In the genomic region with DNA sequence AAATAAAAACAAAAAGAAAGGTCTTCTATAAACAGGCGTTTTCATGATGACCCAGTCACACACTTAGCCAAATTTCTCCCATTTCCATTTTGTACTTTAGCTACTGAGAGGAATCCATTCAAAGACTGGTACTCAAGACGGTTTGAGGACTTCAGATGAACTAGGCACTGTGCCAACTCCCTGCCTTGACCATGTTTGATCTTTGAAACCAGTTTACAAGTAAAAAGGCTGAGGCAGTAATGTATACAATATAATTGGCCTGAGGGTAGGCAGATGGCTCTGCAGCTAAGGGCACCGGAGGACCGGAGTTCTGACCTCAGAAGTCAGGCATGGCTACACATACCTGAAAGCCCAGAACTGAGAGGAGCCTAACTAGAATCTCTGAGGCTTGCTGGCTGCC, we compare ENCODE assay signal across 9 mouse cellular contexts.
"Had no signal": no experiment of that assay in that cellular context is flagged by ENCODE, and none has a peak within 500 bp of the region (broad histone marks: within the 10 kb centered on the region; RNA-seq: fewer than 3 reads in every experiment).

No protein-coding gene starts in this region.

- H3K4me3 ChIP-seq: limb, embryonic 15.5 days; liver, embryonic 12.5 days; midbrain, embryonic 13.5 days; neural tube, embryonic 13.5 days had no signal

- H3K36me3 ChIP-seq: limb, embryonic 15.5 days; liver, embryonic 12.5 days; midbrain, embryonic 13.5 days; neural tube, embryonic 13.5 days had no signal

- H3K4me1 ChIP-seq: liver, embryonic 12.5 days had no signal

- H3K9me3 ChIP-seq: limb, embryonic 15.5 days; liver, embryonic 12.5 days; midbrain, embryonic 13.5 days; neural tube, embryonic 13.5 days had no signal

- H3K4me2 ChIP-seq: limb, embryonic 15.5 days; liver, embryonic 12.5 days; midbrain, embryonic 13.5 days; neural tube, embryonic 13.5 days had no signal

- ATAC-seq: liver, embryonic 12.5 days had no signal

- H3K27ac ChIP-seq: liver, embryonic 12.5 days; midbrain, embryonic 13.5 days; neural tube, embryonic 13.5 days had no signal

- H3K9ac ChIP-seq: limb, embryonic 15.5 days; liver, embryonic 12.5 days; midbrain, embryonic 13.5 days; neural tube, embryonic 13.5 days had no signal

- DNase-seq: layer of hippocampus, postnatal 36 days; retina, postnatal 1 day; spleen, adult 18-20 months; thymus, adult 18-20 months; thymus, postnatal 14 days had no signal

- H3K27me3 ChIP-seq: limb, embryonic 15.5 days; liver, embryonic 12.5 days; midbrain, embryonic 13.5 days; neural tube, embryonic 13.5 days had no signal
